Mouse (Mus musculus) forebrain, embryonic 12.5 days (tissue): Measurements from ENCODE around the gene Pgm3. TPM values are rescaled to one million over a fixed set of nuclear protein-coding genes. Genes with fewer than 3 reads are reported as not detected.

Experiments
- ATAC-seq: fragments of 200-750 bp; cut with Nextera tagmentation; 2 replicates; pipeline ENCODE4 v1.8.0; 2017; ENCODE audit warnings: moderate TSS enrichment; ENCODE audit not compliant: low FRiP score
- H3K27ac ChIP-seq: fragments of 300-500 bp; sonication (generic); 2 replicates; pipeline ENCODE4 v1.5.1; 2016; ENCODE audit warnings: mild to moderate bottlenecking
- H3K27me3 ChIP-seq: fragments of 300-500 bp; sonication (generic); 2 replicates; pipeline ENCODE4 v1.6.1; 2016; ENCODE audit warnings: mild to moderate bottlenecking
- H3K36me3 ChIP-seq: fragments of 300-500 bp; sonication (generic); replicated peaks from 2 replicates; pipeline ENCODE4 v1.6.1; 2016; ENCODE audit warnings: mild to moderate bottlenecking
- H3K4me1 ChIP-seq: fragments of 300-500 bp; sonication (generic); 2 replicates; pipeline ENCODE4 v1.6.1; 2016
- H3K4me2 ChIP-seq: fragments of 300-500 bp; sonication (generic); 2 replicates; pipeline ENCODE4 v1.6.1; 2016; ENCODE audit warnings: mild to moderate bottlenecking, moderate library complexity
- H3K4me3 ChIP-seq: fragments of 300-500 bp; sonication (generic); replicated peaks from 2 replicates; pipeline ENCODE4 v1.5.1; 2016; ENCODE audit warnings: mild to moderate bottlenecking
- H3K9ac ChIP-seq: fragments of 300-500 bp; sonication (generic); 2 replicates; pipeline ENCODE4 v1.6.1; 2016; ENCODE audit warnings: mild to moderate bottlenecking
- H3K9me3 ChIP-seq: fragments of 300-500 bp; sonication (generic); 2 replicates; pipeline ENCODE4 v1.6.1; 2016
- WGBS: fragments of 180-500 bp; shearing (Covaris S2); methylation state at CpG from one replicate; pipeline ENCODE4 v1.1.7; 2016; 5-methylcytosine and 5-hydroxymethylcytosine counted together
- polyA plus RNA-seq: library from polyadenylated mRNA; unstranded; fragments of >200 nt; fragmentation: Nextera tagmentation; extraction: Ambion mirVana; gene quantifications from 2 replicates; pipeline ENCODE4 v1.2.1, GENCODE M21; 2016

Pgm3 gene
- polyA plus RNA-seq, 1 experiment from 2014 or later: 36.6 TPM

- Histone ChIP-seq H3K9ac (no peak overlapping the region), H3K4me3 (no peak overlapping the region), H3K27me3 (no peaks in the 10 kb centered on the region), H3K27ac (no peak overlapping the region), H3K4me1 (no peaks in the 10 kb centered on the region), H3K4me2 (no peak overlapping the region), H3K36me3 (no peaks in the 10 kb centered on the region), H3K9me3 (no peaks in the 10 kb centered on the region)
- whole genome bisulfite sequencing: 52% methylated on average over 3 of the region's 3 CpGs
- peak; percentile 67; the same call in 1 of the 2 replicates for ATAC-seq
Measured at GRCm38 (mm10) chr9:86583740-86584139, 12.1 kb upstream of the Pgm3 start.

DNA sequence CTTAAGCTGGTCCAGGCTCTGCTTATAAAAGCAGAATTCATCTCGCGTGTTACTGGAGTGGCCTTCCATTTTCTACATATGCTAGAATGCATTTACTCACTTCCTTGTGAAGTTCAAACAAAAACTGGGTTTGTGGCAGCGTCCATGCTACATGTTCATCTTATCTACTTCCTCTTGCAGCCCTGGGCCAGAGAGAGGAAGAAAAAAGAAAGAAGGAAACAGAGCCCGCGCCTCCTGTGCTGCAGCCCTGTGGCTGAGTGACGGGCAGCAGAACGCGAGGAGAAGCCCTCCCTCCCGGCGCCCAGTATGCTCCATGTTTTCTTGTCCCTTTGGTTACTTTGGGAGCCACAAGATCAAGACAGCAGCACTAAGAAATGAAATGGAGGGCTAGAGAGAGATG is 8.0 kb upstream of the Pgm3 start:
- WGBS: 88% methylated on average over 10 of the region's 10 CpGs
- Histone ChIP-seq H3K4me2 (no peak overlapping the region), H3K27me3 (no peaks in the 10 kb centered on the region), H3K9ac (no peak overlapping the region), H3K4me1 (peaks cover 4% of the 10 kb centered on the region; the same call in 1 of the 2 replicates), H3K4me3 (no peak overlapping the region), H3K9me3 (no peaks in the 10 kb centered on the region), H3K27ac (no peak overlapping the region), H3K36me3 (no peaks in the 10 kb centered on the region)
- ATAC-seq: no peak

DNA sequence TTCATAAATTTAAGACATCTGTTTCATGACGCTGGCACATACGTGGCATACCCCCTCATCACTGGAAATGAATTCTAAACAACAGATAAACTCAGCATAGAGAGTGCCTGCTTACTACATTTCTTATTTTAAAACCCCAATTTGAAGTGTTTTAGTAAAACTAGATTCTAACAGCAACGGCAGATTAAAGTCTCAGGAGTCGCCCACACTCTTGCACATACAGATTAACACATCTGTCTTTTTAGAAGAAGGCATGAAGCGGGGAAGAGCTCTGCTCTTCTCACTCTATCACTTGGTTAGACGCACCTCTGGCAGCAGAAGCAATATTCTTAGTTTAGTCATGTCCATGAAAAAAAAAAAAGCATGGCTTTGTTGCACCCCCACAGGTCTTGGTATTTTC is 3.5 kb upstream of the Pgm3 start:
- ATAC-seq: no peak
- H3K36me3 ChIP-seq: no peaks in the 10 kb centered on the region
- WGBS: 91% methylated on average over 6 of the region's 6 CpGs

DNA sequence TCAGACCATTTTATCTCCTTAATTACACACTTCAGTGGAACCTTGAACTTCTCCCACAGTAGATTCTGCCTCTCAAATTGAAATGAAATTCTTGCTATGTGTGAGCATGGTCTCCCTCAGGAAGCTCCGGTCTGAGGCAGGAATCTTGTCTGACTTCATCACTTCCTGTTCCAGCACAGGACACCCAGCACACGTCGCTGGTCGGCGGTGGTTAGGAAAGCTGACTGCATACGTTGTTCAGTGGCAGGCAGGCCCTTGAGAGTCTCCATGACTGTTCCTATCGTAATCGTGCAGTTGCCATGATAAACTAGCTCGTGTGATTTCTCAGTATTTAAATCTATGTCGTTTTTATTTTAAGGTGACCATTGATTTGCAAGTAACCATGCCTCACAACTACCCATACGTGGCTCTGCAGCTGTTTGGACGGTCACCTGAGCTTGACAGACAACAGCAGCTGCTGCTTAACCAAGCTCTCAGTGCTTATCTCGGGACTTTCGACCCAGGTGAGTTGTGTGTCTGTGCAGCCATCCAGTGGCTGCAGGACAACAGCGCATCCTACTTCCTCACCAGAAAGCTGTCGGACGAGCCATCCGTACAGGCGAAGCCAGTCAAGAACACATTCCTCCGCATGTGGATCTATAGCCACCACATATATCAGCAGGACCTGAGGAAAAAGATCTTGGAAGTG is 2.1 kb upstream of the Pgm3 start:
- Histone ChIP-seq H3K27me3 (no peaks in the 10 kb centered on the region), H3K4me3 (no peak overlapping the region), H3K36me3 (peaks cover 3% of the 10 kb centered on the region), H3K4me2 (no peak overlapping the region), H3K9ac (no peak overlapping the region), H3K9me3 (no peaks in the 10 kb centered on the region), H3K27ac (no peak overlapping the region), H3K4me1 (peaks cover 22% of the 10 kb centered on the region)
- WGBS: 89% methylated on average over 20 of the region's 20 CpGs
- no peak for ATAC-seq

More for the DNA sequence above, 3.5 kb upstream of the Pgm3 start:
- no peak overlapping the region for H3K4me3 ChIP-seq
- H3K27me3 ChIP-seq: no peaks in the 10 kb centered on the region
- H3K9me3 ChIP-seq: no peaks in the 10 kb centered on the region
- H3K9ac ChIP-seq: no peak overlapping the region
- H3K4me1 ChIP-seq: peaks cover 20% of the 10 kb centered on the region
- no peak overlapping the region for H3K4me2 ChIP-seq
- no peak overlapping the region for H3K27ac ChIP-seq

DNA sequence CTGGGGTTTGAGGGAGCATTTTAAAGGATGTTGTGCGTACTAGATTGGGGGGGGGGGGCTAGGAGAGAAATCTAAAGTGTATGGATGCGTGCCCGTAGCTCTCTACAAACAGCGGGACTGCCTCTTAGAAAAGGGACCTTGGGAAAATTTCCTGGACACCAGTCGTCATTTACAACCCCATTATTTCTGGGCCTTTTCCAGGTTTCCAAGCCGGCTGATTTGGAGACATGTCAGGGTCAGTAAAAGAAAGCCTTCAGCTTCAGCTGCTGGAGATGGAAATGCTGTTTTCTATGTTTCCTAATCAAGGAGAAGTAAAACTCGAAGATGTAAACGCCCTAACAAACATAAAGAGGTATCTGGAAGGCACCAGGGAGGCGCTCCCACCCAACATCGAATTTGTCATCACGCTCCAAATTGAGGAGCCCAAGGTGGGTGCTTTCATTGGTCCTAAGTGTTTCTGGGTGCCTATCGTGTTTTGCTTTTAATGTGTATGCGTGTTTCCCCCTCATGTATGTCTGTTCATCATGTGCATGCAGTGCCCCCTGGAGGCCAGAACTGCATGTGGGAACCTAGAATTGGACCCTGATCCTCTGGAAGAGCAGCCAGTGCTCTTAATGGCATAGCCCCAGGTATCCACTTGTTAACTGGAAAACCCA is 1.1 kb upstream of the Pgm3 start:
- ATAC-seq: no peak; the same call in 1 of the 2 replicates
- Histone ChIP-seq H3K27ac (no peak overlapping the region), H3K4me3 (peak overlapping the region; percentile 74), H3K4me1 (peaks cover 22% of the 10 kb centered on the region), H3K36me3 (peaks cover 12% of the 10 kb centered on the region), H3K9me3 (no peaks in the 10 kb centered on the region), H3K27me3 (no peaks in the 10 kb centered on the region), H3K4me2 (peak overlapping the region; percentile 94), H3K9ac (peak overlapping the region; percentile 66)
- WGBS: 9% methylated on average over 13 of the region's 13 CpGs

DNA sequence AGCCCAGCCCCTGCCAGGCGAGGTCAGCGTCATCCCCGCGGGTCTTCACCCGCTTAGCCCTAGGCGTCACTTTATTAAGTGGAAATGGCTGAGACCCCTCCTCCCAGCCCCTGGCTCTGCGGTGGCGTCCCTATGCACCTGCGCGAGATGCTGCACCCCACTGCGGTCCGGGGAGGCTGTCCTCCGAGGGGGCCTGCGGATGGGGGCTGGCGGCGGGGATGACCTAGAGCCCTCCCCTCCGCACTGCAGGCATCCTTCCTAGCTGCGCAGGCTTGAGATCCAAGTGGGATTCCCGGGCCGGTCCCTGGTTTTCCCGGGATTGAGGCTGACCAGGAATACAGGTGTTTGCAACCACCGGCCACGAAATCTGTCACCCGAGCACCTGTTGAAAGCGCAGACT is 554 bp upstream of the Pgm3 start:
- Histone ChIP-seq H3K9me3 (no peaks in the 10 kb centered on the region), H3K36me3 (peaks cover 12% of the 10 kb centered on the region), H3K27ac (no peak overlapping the region), H3K4me1 (peaks cover 22% of the 10 kb centered on the region), H3K4me3 (peak overlapping the region; percentile 74), H3K27me3 (no peaks in the 10 kb centered on the region), H3K4me2 (peak overlapping the region; percentile 94), H3K9ac (peak overlapping the region; percentile 66)
- WGBS: under 1% methylated on average over 25 of the region's 25 CpGs
- ATAC-seq: no peak

- Histone ChIP-seq H3K9ac (peak overlapping the region; percentile 66; the same call in 1 of the 2 replicates), H3K4me1 (peaks cover 18% of the 10 kb centered on the region), H3K4me3 (peak overlapping the region; percentile 74), H3K27ac (no peak overlapping the region), H3K4me2 (peak overlapping the region; percentile 94), H3K27me3 (no peaks in the 10 kb centered on the region), H3K36me3 (peaks cover 19% of the 10 kb centered on the region), H3K9me3 (no peaks in the 10 kb centered on the region)
- ATAC-seq: no peak
- 22% methylated on average over 8 of the region's 8 CpGs for WGBS
Measured at GRCm38 (mm10) chr9:86570946-86571345, 696 bp downstream of the Pgm3 start.

GRCm38 (mm10) chr9:86570261-86570890 is 1.3 kb downstream of the Pgm3 start:
- 85% methylated on average over 10 of the region's 10 CpGs for WGBS
- Histone ChIP-seq H3K4me1 (peaks cover 18% of the 10 kb centered on the region), H3K4me3 (peak overlapping the region; percentile 74), H3K36me3 (peaks cover 24% of the 10 kb centered on the region), H3K27ac (no peak overlapping the region), H3K27me3 (no peaks in the 10 kb centered on the region), H3K4me2 (peak overlapping the region; percentile 94), H3K9me3 (no peaks in the 10 kb centered on the region), H3K9ac (peak overlapping the region; percentile 66; the same call in 1 of the 2 replicates)
- no peak for ATAC-seq

DNA sequence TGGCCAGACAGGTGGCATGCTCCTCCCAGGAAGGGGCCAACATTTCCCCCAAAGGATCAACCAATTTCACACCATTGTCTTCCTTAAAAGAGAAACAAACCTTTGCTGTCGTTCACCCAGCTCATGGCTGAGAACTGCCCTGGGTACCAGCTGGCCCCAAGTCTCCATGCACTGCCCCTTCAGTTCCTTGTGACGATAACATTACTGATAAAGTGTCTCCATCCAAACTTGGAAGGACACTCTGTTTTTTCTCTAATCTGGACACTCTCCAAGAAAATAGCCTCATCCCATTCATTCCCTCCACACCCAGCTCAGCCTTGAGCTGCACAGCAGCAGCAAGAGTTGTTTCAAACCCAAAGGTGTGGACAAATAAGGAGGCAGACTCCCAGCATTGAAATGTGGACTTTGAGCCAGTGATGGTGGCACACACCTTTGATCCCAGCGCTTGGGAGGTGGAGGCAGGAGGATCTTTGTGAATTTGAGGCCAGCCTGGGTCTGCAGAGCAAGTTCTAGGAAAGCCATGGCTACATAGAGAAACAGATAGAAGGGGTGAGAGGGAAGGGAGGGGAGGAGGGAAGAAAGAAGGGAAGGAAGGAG is 2.2 kb downstream of the Pgm3 start:
- Histone ChIP-seq H3K4me3 (no peak overlapping the region), H3K9me3 (no peaks in the 10 kb centered on the region), H3K27me3 (no peaks in the 10 kb centered on the region), H3K4me2 (no peak overlapping the region), H3K36me3 (peaks cover 34% of the 10 kb centered on the region), H3K4me1 (peaks cover 18% of the 10 kb centered on the region), H3K9ac (no peak overlapping the region), H3K27ac (no peak overlapping the region)
- no peak for ATAC-seq
- 89% methylated on average over 3 of the region's 3 CpGs for WGBS

- no peak for ATAC-seq
- Histone ChIP-seq H3K9me3 (no peaks in the 10 kb centered on the region), H3K9ac (no peak overlapping the region), H3K36me3 (peaks cover 82% of the 10 kb centered on the region), H3K4me1 (no peaks in the 10 kb centered on the region), H3K4me2 (no peak overlapping the region), H3K4me3 (no peak overlapping the region), H3K27ac (no peak overlapping the region), H3K27me3 (no peaks in the 10 kb centered on the region)
- 88% methylated on average over 3 of the region's 3 CpGs for WGBS
Measured at GRCm38 (mm10) chr9:86560543-86560942, 11.1 kb downstream of the Pgm3 start.

DNA sequence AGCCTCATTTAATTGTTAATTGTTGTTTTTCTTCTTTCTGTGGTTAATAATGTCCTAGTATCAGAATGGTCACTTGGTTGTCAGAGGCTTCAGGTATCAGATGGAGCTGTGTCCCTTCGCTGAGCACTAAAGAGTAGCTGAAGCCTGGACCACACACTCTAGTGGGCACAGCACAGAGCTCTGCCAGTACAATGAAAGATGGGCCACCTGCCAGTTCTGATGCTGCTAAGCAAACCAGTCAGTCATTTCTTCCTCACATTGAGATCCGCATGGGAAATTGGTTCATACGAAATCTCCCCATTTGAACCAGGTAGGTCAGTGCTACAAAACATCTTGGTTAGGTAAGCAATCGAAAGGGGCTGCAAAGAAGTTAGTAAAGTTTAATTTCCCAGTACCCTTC is 17.0 kb downstream of the Pgm3 start:
- Histone ChIP-seq H3K27ac (no peak overlapping the region), H3K4me3 (no peak overlapping the region), H3K9me3 (no peaks in the 10 kb centered on the region), H3K9ac (no peak overlapping the region), H3K27me3 (no peaks in the 10 kb centered on the region), H3K4me1 (no peaks in the 10 kb centered on the region), H3K4me2 (no peak overlapping the region), H3K36me3 (peaks cover 71% of the 10 kb centered on the region)
- WGBS: 93% methylated on average over 4 of the region's 4 CpGs
- no peak for ATAC-seq

GRCm38 (mm10) chr9:86553886-86554285 is 17.8 kb downstream of the Pgm3 start:
- WGBS: 88% methylated on average over 9 of the region's 9 CpGs
- Histone ChIP-seq H3K4me2 (no peak overlapping the region), H3K9ac (no peak overlapping the region)

More at GRCm38 (mm10) chr9:86553886-86554285, 17.8 kb downstream of the Pgm3 start:
- no peak overlapping the region for H3K27ac ChIP-seq
- H3K4me1 ChIP-seq: no peaks in the 10 kb centered on the region
- no peaks in the 10 kb centered on the region for H3K9me3 ChIP-seq
- no peak for ATAC-seq
- peaks cover 69% of the 10 kb centered on the region for H3K36me3 ChIP-seq
- no peaks in the 10 kb centered on the region for H3K27me3 ChIP-seq
- H3K4me3 ChIP-seq: no peak overlapping the region
